Mouse (Mus musculus) brown adipose tissue, adult 24 weeks (tissue): ENCODE results near the gene Mrps27. TPM values are rescaled to one million over a fixed set of nuclear protein-coding genes. Genes with fewer than 3 reads are reported as not detected.
A peak's percentile ranks its signal among the peaks of the same experiment; 100 is the strongest.
"Not testable (repeated sequence)": the region's sequence is repeated elsewhere in the genome, so short reads cannot be mapped to it uniquely, and the experiment has no call there.

Experiments used
- H3K27ac ChIP-seq: fragments of 200-500 bp; replicated peaks from 2 replicates; pipeline ENCODE4 v1.5.1; 2012; ENCODE audit warnings: low read depth, mild to moderate bottlenecking, low read length
- H3K4me1 ChIP-seq: fragments of 200-500 bp; 2 replicates; pipeline ENCODE4 v1.6.1; 2012; ENCODE audit warnings: low read length, mixed read lengths; ENCODE audit not compliant: control insufficient read depth, insufficient read depth, insufficient read length
- H3K4me3 ChIP-seq: fragments of 200-500 bp; 2 replicates; pipeline ENCODE4 v1.5.1; 2012; ENCODE audit warnings: low read depth, mild to moderate bottlenecking, low read length, moderate library complexity; ENCODE audit not compliant: insufficient read depth
- polyA plus RNA-seq: library from polyadenylated mRNA; stranded (reverse); fragments of >200 nt; gene quantifications from 2 replicates; pipeline ENCODE4 v1.2.4, GENCODE M21; 2012; ENCODE audit not compliant: missing spikeins, insufficient read depth, insufficient read length

Mrps27 gene
- polyA plus RNA-seq: 58.4 and 61.0 TPM in 2 replicates

- Histone ChIP-seq H3K27ac (peak within 1 kb of the TSS; percentile 73), H3K4me3 (peak within 1 kb of the TSS; percentile 96)
These were observed at the start of gene Mrps27, which contains the start of gene Ptcd2 for GRCm38 (mm10) chr13:99344599-99345575. Gene Mrps27 (plus strand): TSS chr13:99344786. Gene Ptcd2 (minus strand): TSS chr13:99344705.

GRCm38 (mm10) chr13:99299921-99300320 lies 44.7 kb upstream of the Mrps27 start:
- Histone ChIP-seq H3K27ac (no peak overlapping the region), H3K4me3 (no peak overlapping the region), H3K4me1 (peaks cover 6% of the 10 kb centered on the region)

More at GRCm38 (mm10) chr13:99344599-99345575, at the start of gene Mrps27, which contains the start of gene Ptcd2:
- H3K4me1 ChIP-seq: no peaks in the 10 kb centered on the region; the same call in 1 of the 2 replicates

GRCm38 (mm10) chr13:99303846-99304245 lies 40.7 kb upstream of the Mrps27 start:
- Histone ChIP-seq H3K4me3 (no peak overlapping the region), H3K4me1 (peaks cover 12% of the 10 kb centered on the region), H3K27ac (no peak overlapping the region)

GRCm38 (mm10) chr13:99304365-99304764 lies 40.2 kb upstream of the Mrps27 start:
- no peak overlapping the region for H3K4me3 ChIP-seq
- no peak overlapping the region for H3K27ac ChIP-seq
- peaks cover 12% of the 10 kb centered on the region for H3K4me1 ChIP-seq

- no peak overlapping the region for H3K27ac ChIP-seq
- no peak overlapping the region for H3K4me3 ChIP-seq
- peaks cover 12% of the 10 kb centered on the region for H3K4me1 ChIP-seq
These were observed 39.4 kb upstream of the Mrps27 start for GRCm38 (mm10) chr13:99305186-99305585.

- no peak overlapping the region for H3K27ac ChIP-seq
- H3K4me3 ChIP-seq: no peak overlapping the region
- H3K4me1 ChIP-seq: peaks cover 12% of the 10 kb centered on the region
These were observed 38.4 kb upstream of the Mrps27 start for GRCm38 (mm10) chr13:99306164-99306563.

GRCm38 (mm10) chr13:99307930-99308359 lies 36.6 kb upstream of the Mrps27 start:
- no peak overlapping the region for H3K27ac ChIP-seq
- no peak overlapping the region for H3K4me3 ChIP-seq
- H3K4me1 ChIP-seq: peaks cover 12% of the 10 kb centered on the region

GRCm38 (mm10) chr13:99308393-99308792 lies 36.2 kb upstream of the Mrps27 start:
- no peak overlapping the region for H3K4me3 ChIP-seq
- H3K4me1 ChIP-seq: peaks cover 12% of the 10 kb centered on the region
- no peak overlapping the region for H3K27ac ChIP-seq

- H3K4me1 ChIP-seq: peaks cover 4% of the 10 kb centered on the region; the same call in 1 of the 2 replicates
- no peak overlapping the region for H3K4me3 ChIP-seq
- no peak overlapping the region for H3K27ac ChIP-seq
These were observed 30.5 kb upstream of the Mrps27 start for GRCm38 (mm10) chr13:99314098-99314497.

GRCm38 (mm10) chr13:99314657-99315181 lies 29.9 kb upstream of the Mrps27 start:
- Histone ChIP-seq H3K4me1 (peaks cover 4% of the 10 kb centered on the region; the same call in 1 of the 2 replicates), H3K4me3 (no peak overlapping the region), H3K27ac (no peak overlapping the region)

GRCm38 (mm10) chr13:99316366-99316765 lies 28.2 kb upstream of the Mrps27 start:
- H3K27ac ChIP-seq: peak overlapping the region; percentile 51; the same call in 1 of the 2 replicates

GRCm38 (mm10) chr13:99317058-99317457 lies 27.5 kb upstream of the Mrps27 start:
- Histone ChIP-seq H3K4me3 (no peak overlapping the region), H3K4me1 (peaks cover 4% of the 10 kb centered on the region; the same call in 1 of the 2 replicates), H3K27ac (no peak overlapping the region)

More at GRCm38 (mm10) chr13:99316366-99316765, 28.2 kb upstream of the Mrps27 start:
- no peak overlapping the region for H3K4me3 ChIP-seq
- H3K4me1 ChIP-seq: peaks cover 4% of the 10 kb centered on the region; the same call in 1 of the 2 replicates

- Histone ChIP-seq H3K27ac (no peak overlapping the region), H3K4me1 (peaks cover 4% of the 10 kb centered on the region; the same call in 1 of the 2 replicates), H3K4me3 (no peak overlapping the region)
These were observed 24.1 kb upstream of the Mrps27 start for GRCm38 (mm10) chr13:99320453-99320852.

- not testable (repeated sequence) for H3K4me1 ChIP-seq, H3K4me3 ChIP-seq
- peak overlapping the region; percentile 15; the same call in 1 of the 2 replicates for H3K27ac ChIP-seq
These were observed 21.7 kb upstream of the Mrps27 start for GRCm38 (mm10) chr13:99322915-99323314.
